Mouse (Mus musculus): ENCODE data around the gene Rims3. TPM values are rescaled to one million over a fixed set of nuclear protein-coding genes. Genes with fewer than 3 reads are reported as not detected.

The Rims3 gene
- total RNA-seq, 2 experiments from 2014 or later: 122 to 134 TPM

- intact Hi-C loops (cut with DNase I): no loop called here
- peak; percentile 87 for DNase-seq (ENCODE audit: low spot score in 2 of 2)
These were observed 70.1 kb downstream of the Rims3 start, which contains the start of gene Exo5 for GRCm38 (mm10) chr4:120924554-120925299. Exo5 (minus strand) TSS chr4:120925017.

GRCm38 (mm10) chr4:120925386-120925785 lies 70.8 kb downstream of the Rims3 start:
- intact Hi-C loops (cut with DNase I): no loop called here
- no peak for DNase-seq (ENCODE audit: low spot score in 2 of 2)

GRCm38 (mm10) chr4:120928686-120929085 lies 74.1 kb downstream of the Rims3 start:
- intact Hi-C loops (cut with DNase I): no loop called here
- no peak for DNase-seq (ENCODE audit: low spot score in 2 of 2)

- no peak for DNase-seq (ENCODE audit: low spot score in 2 of 2)
- intact Hi-C loops (cut with DNase I): no loop called here
These were observed 76.1 kb downstream of the Rims3 start for GRCm38 (mm10) chr4:120930736-120931135.

- no peak for DNase-seq (ENCODE audit: low spot score in 2 of 2)
- intact Hi-C loops (cut with DNase I): no loop called here
These were observed 80.4 kb downstream of the Rims3 start for GRCm38 (mm10) chr4:120935006-120935405.

Small RNAs within 50 kb of the gene (microRNA-seq; reads per million reads assigned to microRNA genes)
- not detected for gene Gm23936

Other genes starting within 250 kb of the Rims3 start
- 10 to 100 TPM; 19.3 to 25.5 TPM for gene Cited4, start 188.2 kb upstream of the Rims3 start, total RNA-seq (2021)
- 1 to 10 TPM; 6.5 to 7.7 TPM for gene Kcnq4, start 106.2 kb upstream of the Rims3 start, total RNA-seq (2021)
- gene Nfyc, start 23.2 kb upstream of the Rims3 start, total RNA-seq (2021): 10 to 100 TPM; 40.7 to 48.4 TPM
- 10 to 100 TPM in 1 of 2 experiments, 1 to 10 TPM in 1; 8.9 to 11.7 TPM for gene Exo5, start 70.2 kb downstream of the Rims3 start, total RNA-seq (2021)
- gene Zfp69, start 96.9 kb downstream of the Rims3 start, total RNA-seq (2021): 1 to 10 TPM; 1.3 to 2.1 TPM
- gene Smap2, start 162.4 kb downstream of the Rims3 start, total RNA-seq (2021): 100 to 1,000 TPM; 185 to 195 TPM
- gene Col9a2, start 184.6 kb downstream of the Rims3 start, total RNA-seq (2021): 1 to 10 TPM; 7.1 to 7.3 TPM
- 10 to 100 TPM; 21.1 to 23.9 TPM for gene Zmpste24, start 243.4 kb downstream of the Rims3 start, total RNA-seq (2021)